Mouse (Mus musculus) brain, embryonic 14.5 days (tissue): ENCODE results near the gene Timm44.
A peak's percentile ranks its signal among the peaks of the same experiment; 100 is the strongest.

Experiments used
- CTCF ChIP-seq: fragments of 200-500 bp; IDR thresholded peaks from 2 replicates; pipeline ENCODE4 v1.5.1; 2012; ENCODE audit warnings: inconsistent platforms, mild to moderate bottlenecking, moderate library complexity, borderline replicate concordance; ENCODE audit not compliant: insufficient read depth, insufficient read length; ENCODE audit errors: extremely low read depth
- POLR2A ChIP-seq: fragments of 200-500 bp; IDR thresholded peaks from 2 replicates; pipeline ENCODE4 v1.6.1; 2012; ENCODE audit warnings: mild to moderate bottlenecking, inconsistent platforms, borderline replicate concordance; ENCODE audit not compliant: poor library complexity, insufficient read depth, insufficient read length, severe bottlenecking; ENCODE audit errors: extremely low read depth

DNA sequence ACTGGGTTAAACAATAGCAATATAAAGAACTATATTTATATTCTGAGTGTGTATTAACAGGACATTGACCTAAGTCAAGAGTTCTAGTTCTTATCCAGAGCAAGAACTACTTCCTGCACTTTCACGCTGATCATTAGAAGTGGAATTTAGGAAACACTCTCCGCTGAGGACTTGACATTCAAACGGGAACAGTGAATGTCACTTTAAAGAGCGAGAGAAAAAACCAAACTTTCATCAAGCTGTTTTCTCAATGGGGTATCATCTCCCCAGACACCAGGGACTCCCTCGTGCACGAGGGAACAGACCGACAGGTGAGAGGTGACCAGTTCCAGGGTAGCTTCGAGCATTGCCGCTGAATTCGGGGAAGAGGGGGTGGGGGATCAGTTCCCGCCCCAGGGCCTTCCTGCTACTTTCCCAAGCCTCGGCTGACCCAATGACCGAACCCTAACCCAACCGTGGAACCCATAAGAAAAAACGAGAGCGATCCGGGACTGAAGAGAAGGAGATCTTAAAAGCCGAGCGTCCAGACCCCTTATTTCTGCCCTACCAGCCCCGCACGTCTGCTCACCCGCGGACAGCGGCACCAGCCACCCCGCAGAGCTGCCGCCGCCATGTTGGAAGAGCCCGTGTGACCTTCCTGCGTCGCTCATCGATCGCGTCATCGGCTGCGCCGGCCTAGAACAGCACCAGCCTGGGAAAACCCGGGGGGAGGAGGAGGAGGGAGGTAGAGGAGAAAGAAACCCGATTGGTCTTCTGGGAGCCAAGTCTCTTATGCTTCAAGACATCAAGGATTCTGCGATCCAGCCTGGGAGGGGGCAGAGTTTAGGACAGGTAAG, at the start of gene Timm44:
- TF ChIP-seq POLR2A (peak; percentile 37; the same call in 1 of the 2 replicates), CTCF (no peak)
